Comparison of ENCODE assay signal across 8 mouse cellular contexts in the genomic region with DNA sequence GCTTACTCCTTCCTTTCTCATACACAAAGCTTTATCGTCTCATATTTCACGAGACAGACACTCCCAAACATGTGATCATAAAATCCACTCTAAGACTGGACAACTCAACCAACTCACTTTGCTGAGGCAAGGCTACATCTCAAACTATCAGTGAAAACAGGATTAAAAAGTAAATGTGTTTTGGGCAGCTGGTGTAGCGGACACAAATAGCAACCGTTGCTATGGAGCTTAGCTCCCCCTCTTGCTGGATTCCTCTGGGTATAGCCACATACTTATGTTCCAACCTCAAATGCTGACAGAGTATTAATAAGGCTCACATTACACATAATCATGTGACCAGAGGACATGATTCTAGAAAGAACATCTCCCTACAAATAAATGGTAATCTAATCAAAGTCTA. TPM values are rescaled to one million over a fixed set of nuclear protein-coding genes. Genes with fewer than 3 reads are reported as not detected.
DNase-seq lines count a peak whose midpoint lies in the region; ATAC-seq and TF ChIP-seq lines count a peak whose summit lies in the region.

No protein-coding gene starts in this region.

- H3K9ac ChIP-seq in hindbrain, embryonic 16.5 days (ENCODE audit: low read depth, low read length) = no peak overlapping the region
- no peak overlapping the region for H3K9ac ChIP-seq in midbrain, postnatal 0 days (replicated peaks; ENCODE audit: low read length, poor library complexity, severe bottlenecking)

- WGBS in hindbrain, embryonic 16.5 days = 30% methylated on average over 4 of the region's 4 CpGs
- WGBS in midbrain, postnatal 0 days = 16% methylated on average over 4 of the region's 4 CpGs

- H3K27ac ChIP-seq in layer of hippocampus, adult 2 months = peak overlapping the region; percentile 76
- peak overlapping the region; percentile 65 for H3K27ac ChIP-seq in embryonic fibroblast, embryonic 13.5 days (ENCODE audit: insufficient read depth, low read length)
- H3K27ac ChIP-seq in hindbrain, embryonic 16.5 days (ENCODE audit: low read depth, low read length) = no peak overlapping the region
- peak overlapping the region; percentile 7; the same call in 1 of the 2 replicates for H3K27ac ChIP-seq in midbrain, postnatal 0 days (ENCODE audit: low read depth, low read length)

- H3K4me3 ChIP-seq in layer of hippocampus, adult 2 months = peak overlapping the region; percentile 31
- peak overlapping the region; percentile 24; the same call in 1 of the 2 replicates for H3K4me3 ChIP-seq in embryonic fibroblast, embryonic 13.5 days (ENCODE audit: insufficient read depth, low read length)
- no peak overlapping the region for H3K4me3 ChIP-seq in hindbrain, embryonic 16.5 days (ENCODE audit: low read length)
- no peak overlapping the region for H3K4me3 ChIP-seq in midbrain, postnatal 0 days (ENCODE audit: low read depth, low read length)

- H3K9me3 ChIP-seq in hindbrain, embryonic 16.5 days (ENCODE audit: control insufficient read depth, low read length) = no peaks in the 10 kb centered on the region
- no peaks in the 10 kb centered on the region for H3K9me3 ChIP-seq in midbrain, postnatal 0 days (ENCODE audit: low read length)

- peaks cover 23% of the 10 kb centered on the region for H3K36me3 ChIP-seq in hindbrain, embryonic 16.5 days (ENCODE audit: control insufficient read depth, insufficient read depth, low read length)
- H3K36me3 ChIP-seq in midbrain, postnatal 0 days (ENCODE audit: insufficient read depth, low read length) = peaks cover 19% of the 10 kb centered on the region

- peaks cover 10% of the 10 kb centered on the region for H3K4me1 ChIP-seq in embryonic fibroblast, embryonic 13.5 days (ENCODE audit: control insufficient read depth, insufficient read depth, low read length)
- H3K4me1 ChIP-seq in hindbrain, embryonic 16.5 days (ENCODE audit: control insufficient read depth, insufficient read depth, low read depth, low read length) = peaks cover 16% of the 10 kb centered on the region
- peaks cover 7% of the 10 kb centered on the region; the same call in 1 of the 2 replicates for H3K4me1 ChIP-seq in midbrain, postnatal 0 days (ENCODE audit: insufficient read depth, low read length)

- TF ChIP-seq CTCF in layer of hippocampus, adult 2 months (conservative IDR thresholded peaks at IDR 0.05) = no peak
- no peak for TF ChIP-seq CTCF in embryonic fibroblast, embryonic 13.5 days (IDR thresholded peaks at IDR 0.05; ENCODE audit: borderline replicate concordance, insufficient read depth, low read length)
- 0 out of 2 replicates have a peak, but pooled peaks have one; percentile 3 for TF ChIP-seq CTCF in midbrain, postnatal 0 days (IDR thresholded peaks at IDR 0.05)

- no peaks in the 10 kb centered on the region for H3K27me3 ChIP-seq in hindbrain, embryonic 16.5 days (replicated peaks; ENCODE audit: control insufficient read depth, insufficient read depth, low read length)
- no peaks in the 10 kb centered on the region for H3K27me3 ChIP-seq in midbrain, postnatal 0 days (ENCODE audit: insufficient read depth, low read length)

- peak in 1 of 2 experiments; percentile 30 for DNase-seq in layer of hippocampus, adult 2 months (ENCODE audit: low spot score in 2 of 2)
- DNase-seq in layer of hippocampus, postnatal 10 days (ENCODE audit: low spot score in 2 of 2) = no peak
- peak; percentile 81 for DNase-seq in midbrain, postnatal 0 days (ENCODE audit: low spot score)
- DNase-seq in T-cell, adult 2 months (ENCODE audit: low spot score) = no peak
- no peak for DNase-seq in B cell, adult 2 months
- DNase-seq in spleen, postnatal 14 days (ENCODE audit: low spot score in 2 of 2) = no peak

- peak; percentile 79 for ATAC-seq in hindbrain, embryonic 16.5 days
- no peak for ATAC-seq in midbrain, postnatal 0 days (ENCODE audit: low FRiP score)

- TF ChIP-seq POLR2A in embryonic fibroblast, embryonic 13.5 days (IDR thresholded peaks at IDR 0.05; ENCODE audit: low read depth, low read length) = no peak

- peak overlapping the region; percentile 17 for H3K4me2 ChIP-seq in hindbrain, embryonic 16.5 days (ENCODE audit: low read length)
- H3K4me2 ChIP-seq in midbrain, postnatal 0 days (ENCODE audit: low read depth, low read length, poor library complexity, severe bottlenecking) = peak overlapping the region; percentile 6; the same call in 1 of the 2 replicates

RNA-seq across cellular contexts. Expression of gene Kif1b, which starts 29.9 kb away (rescaled TPM):
- 100 to 1,000 TPM; 403 to 414 TPM for total RNA-seq in layer of hippocampus, adult 2 months (2021)
- total RNA-seq in layer of hippocampus, postnatal 10 days (2021) = 100 to 1,000 TPM; 402 to 413 TPM
- polyA plus RNA-seq in embryonic fibroblast, embryonic 13.5 days (2011; ENCODE audit: insufficient read length, low read depth, missing spikeins) = 79.8 and 84.1 TPM in 2 replicates
- polyA plus RNA-seq in hindbrain, embryonic 16.5 days (2015; fragmentation: Nextera tagmentation; extraction: Ambion mirVana) = 99.4 and 119 TPM in 2 replicates
- total RNA-seq in midbrain, postnatal 0 days (2014; rRNA removed) = 308 and 425 TPM in 2 replicates
- 183 and 215 TPM in 2 replicates for polyA plus RNA-seq in midbrain, postnatal 0 days (2015; fragmentation: Nextera tagmentation; extraction: Ambion mirVana)

Comparison
In these comparisons a context has a peak if more than half of its experiments do, and no peak if none do; other contexts are left out.
1. H3K4me3 ChIP-seq: peak in layer of hippocampus, adult 2 months (single experiment) and embryonic fibroblast, embryonic 13.5 days (single experiment); none in hindbrain, embryonic 16.5 days (single experiment) and midbrain, postnatal 0 days (single experiment).